Mouse (Mus musculus): ENCODE results near the gene Akt3. TPM values are rescaled to one million over a fixed set of nuclear protein-coding genes. Genes with fewer than 3 reads are reported as not detected.

Gene Akt3
- total RNA-seq, 1 experiment from 2014 or later = 76.6 TPM

DNA sequence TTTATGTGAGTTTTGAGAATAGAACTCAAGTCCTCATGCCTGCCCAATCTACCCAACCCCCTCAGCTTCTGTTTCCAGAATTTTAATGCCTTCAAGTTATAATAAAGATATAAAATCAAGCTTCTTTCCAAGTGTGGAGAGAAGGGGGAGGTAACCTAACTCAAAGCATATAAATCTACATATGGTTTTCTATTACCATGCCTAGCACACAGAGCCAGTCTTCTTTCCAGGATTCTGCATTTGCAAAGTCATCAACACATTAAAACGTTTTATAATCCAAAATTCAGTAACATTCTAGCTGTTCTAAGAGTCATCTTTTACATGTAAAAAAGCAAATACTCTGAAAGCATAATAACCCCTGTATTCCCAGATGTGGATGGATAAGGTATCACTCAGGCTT is 63.7 kb downstream of the Akt3 start:
- no peak for ATAC-seq (replicated peaks; ENCODE audit: insufficient number of reproducible peaks, low FRiP score, low TSS enrichment, poor library complexity, severe bottlenecking)

- no peak for ATAC-seq (replicated peaks; ENCODE audit: insufficient number of reproducible peaks, low FRiP score, low TSS enrichment, poor library complexity, severe bottlenecking)
These were observed 66.4 kb downstream of the Akt3 start for GRCm38 (mm10) chr1:177191623-177192022.

- no peak for ATAC-seq (replicated peaks; ENCODE audit: insufficient number of reproducible peaks, low FRiP score, low TSS enrichment, poor library complexity, severe bottlenecking)
These were observed 67.6 kb downstream of the Akt3 start for GRCm38 (mm10) chr1:177190358-177190757.

DNA sequence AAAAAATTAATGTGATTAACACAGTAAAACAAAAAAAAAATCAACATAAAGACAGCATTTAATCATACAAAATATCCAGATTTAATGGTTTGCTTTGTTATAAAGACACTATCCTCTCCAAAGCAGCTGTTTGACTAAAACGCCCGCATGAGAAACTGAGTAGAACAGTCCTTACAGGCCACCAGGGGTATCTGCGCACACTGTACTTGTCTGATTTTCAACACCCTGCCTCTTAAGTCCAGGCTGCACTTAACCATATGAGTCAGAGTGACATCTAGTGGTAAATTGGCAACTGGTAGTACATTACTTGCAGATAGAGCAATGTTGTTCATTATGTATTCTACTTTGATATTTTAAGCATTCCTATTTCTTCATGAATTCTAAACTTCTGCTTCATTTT is 69.3 kb downstream of the Akt3 start:
- ATAC-seq (replicated peaks; ENCODE audit: insufficient number of reproducible peaks, low FRiP score, low TSS enrichment, poor library complexity, severe bottlenecking) = peak; percentile 84; the same call in 1 of the 2 replicates

- no peak for ATAC-seq (replicated peaks; ENCODE audit: insufficient number of reproducible peaks, low FRiP score, low TSS enrichment, poor library complexity, severe bottlenecking)
These were observed 71.3 kb downstream of the Akt3 start for GRCm38 (mm10) chr1:177186751-177187150.

GRCm38 (mm10) chr1:177179635-177180034 is 78.4 kb downstream of the Akt3 start:
- ATAC-seq (replicated peaks; ENCODE audit: insufficient number of reproducible peaks, low FRiP score, low TSS enrichment, poor library complexity, severe bottlenecking) = no peak

DNA sequence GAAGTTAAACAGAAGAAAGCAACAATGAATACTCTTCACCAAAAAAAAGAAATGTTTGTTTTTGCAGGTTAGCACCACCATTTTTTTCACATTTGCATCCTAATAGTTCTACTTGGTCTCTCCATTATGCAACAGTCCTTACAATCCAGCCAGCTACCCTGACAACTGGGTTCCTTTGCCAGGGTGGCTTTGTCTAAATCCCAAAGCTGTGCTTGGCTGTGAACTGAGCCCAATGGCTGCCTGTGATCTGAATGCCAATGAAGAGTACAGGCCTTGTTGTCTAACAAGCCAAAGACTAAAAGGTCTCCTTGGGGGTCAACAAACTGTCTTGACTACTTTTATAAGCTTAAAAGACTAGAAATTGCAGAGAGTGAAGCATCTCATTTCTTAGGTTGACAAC is 82.6 kb downstream of the Akt3 start:
- ATAC-seq (replicated peaks; ENCODE audit: insufficient number of reproducible peaks, low FRiP score, low TSS enrichment, poor library complexity, severe bottlenecking) = no peak

- ATAC-seq (replicated peaks; ENCODE audit: insufficient number of reproducible peaks, low FRiP score, low TSS enrichment, poor library complexity, severe bottlenecking) = no peak
These were observed 86.7 kb downstream of the Akt3 start for GRCm38 (mm10) chr1:177171300-177171699.

DNA sequence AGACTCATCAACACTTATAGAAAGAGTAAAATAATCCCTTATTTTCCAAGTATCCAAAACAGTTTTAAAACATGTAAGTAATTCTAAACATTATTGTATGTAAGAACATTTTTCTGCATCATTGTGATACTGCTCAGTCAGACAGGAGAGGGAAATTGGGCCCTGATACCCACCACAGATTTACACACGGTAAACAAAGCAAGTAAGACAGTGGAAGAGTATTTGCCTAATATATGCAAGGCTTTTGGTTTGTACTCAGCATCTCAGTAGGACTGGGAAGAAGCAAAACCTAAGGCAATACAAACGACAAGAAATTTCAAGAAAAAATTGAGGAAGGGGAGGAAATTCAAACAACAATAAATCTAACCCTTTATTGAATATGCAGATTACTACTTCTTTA is 92.2 kb downstream of the Akt3 start:
- ATAC-seq (replicated peaks; ENCODE audit: insufficient number of reproducible peaks, low FRiP score, low TSS enrichment, poor library complexity, severe bottlenecking) = no peak

- ATAC-seq (replicated peaks; ENCODE audit: insufficient number of reproducible peaks, low FRiP score, low TSS enrichment, poor library complexity, severe bottlenecking) = no peak
These were observed 92.7 kb downstream of the Akt3 start for GRCm38 (mm10) chr1:177165336-177165735.

GRCm38 (mm10) chr1:177150344-177151021 is 107.5 kb downstream of the Akt3 start:
- ATAC-seq (replicated peaks; ENCODE audit: insufficient number of reproducible peaks, low FRiP score, low TSS enrichment, poor library complexity, severe bottlenecking) = no peak

DNA sequence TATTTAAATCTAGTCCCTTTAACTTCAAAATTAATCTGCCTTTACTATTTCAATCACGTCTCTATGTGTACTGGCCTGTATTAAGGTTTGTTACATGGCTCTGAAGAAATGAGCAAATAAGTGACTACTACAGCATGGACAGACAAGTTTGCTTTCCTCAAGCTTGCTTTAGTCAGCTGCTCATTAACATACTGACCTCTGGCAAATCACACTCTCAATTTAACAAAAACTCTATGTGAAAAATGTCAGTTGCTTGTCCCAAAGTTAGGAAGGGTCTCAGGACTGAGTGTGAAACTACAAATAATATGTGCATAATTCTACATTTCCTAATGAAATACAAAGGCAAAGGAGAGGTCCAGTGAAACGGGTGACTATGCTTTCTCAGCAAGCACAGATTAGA is 109.3 kb downstream of the Akt3 start:
- no peak for ATAC-seq (replicated peaks; ENCODE audit: insufficient number of reproducible peaks, low FRiP score, low TSS enrichment, poor library complexity, severe bottlenecking)

DNA sequence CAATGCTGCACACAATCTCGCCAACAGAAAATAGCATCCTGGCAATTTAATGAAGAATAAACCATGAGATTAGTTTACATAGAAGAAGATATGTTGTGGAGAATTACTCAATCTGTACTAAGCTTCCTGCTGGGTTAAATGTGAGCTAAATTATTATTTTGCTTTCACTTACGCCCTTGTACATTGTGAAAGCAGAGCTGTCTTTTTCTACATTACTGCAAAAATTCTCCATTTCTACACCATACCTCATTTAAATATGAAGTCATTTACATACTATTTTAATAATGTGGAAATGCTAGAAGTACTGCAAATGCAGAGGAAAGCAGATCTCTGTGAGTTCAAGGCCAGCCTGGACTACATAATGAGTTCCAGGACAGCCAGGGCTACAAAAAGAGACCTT is 116.5 kb downstream of the Akt3 start:
- ATAC-seq (replicated peaks; ENCODE audit: insufficient number of reproducible peaks, low FRiP score, low TSS enrichment, poor library complexity, severe bottlenecking) = 0 out of 2 replicates have a peak, but pooled peaks have one; percentile 47

- no peak for ATAC-seq (replicated peaks; ENCODE audit: insufficient number of reproducible peaks, low FRiP score, low TSS enrichment, poor library complexity, severe bottlenecking)
These were observed 118.4 kb downstream of the Akt3 start for GRCm38 (mm10) chr1:177139652-177140051.

DNA sequence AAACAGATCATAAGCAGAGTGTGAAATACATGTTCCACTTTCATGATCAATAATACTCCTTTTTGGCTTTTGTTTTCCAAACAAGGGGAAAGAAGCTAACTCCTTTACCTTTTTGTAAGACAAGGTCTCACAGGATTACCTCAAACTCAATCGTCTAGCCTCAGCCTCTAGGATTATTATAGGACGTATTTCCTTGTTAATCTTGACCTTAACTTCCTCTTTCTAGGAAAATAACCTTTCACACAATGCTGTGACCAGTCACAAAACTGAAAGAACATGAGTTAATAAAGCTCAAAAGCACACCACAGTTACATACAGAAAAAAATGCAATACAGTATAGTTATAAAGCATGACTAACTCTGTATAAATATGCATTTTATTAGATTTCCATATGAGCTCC is 126.5 kb downstream of the Akt3 start:
- no peak for ATAC-seq (replicated peaks; ENCODE audit: insufficient number of reproducible peaks, low FRiP score, low TSS enrichment, poor library complexity, severe bottlenecking)

DNA sequence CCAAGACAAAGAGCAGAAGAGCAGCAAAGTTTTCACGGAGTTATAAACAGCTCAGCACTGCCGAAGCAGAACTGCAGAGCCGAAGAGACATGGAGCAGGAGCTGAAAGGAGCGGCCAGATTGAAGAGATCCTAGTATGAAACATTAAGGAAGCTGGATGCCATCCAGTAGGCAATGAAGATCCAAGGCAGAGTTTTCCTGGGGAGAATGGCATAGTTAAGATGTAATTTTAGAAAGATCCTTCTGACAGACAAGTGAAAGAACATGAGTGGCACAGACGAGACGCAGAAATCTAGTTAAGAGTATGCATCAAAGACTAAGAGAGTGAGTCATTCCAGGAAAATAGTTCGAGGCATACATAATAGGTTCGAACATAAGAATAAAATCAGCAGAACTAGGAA is 131.3 kb downstream of the Akt3 start:
- no peak for ATAC-seq (replicated peaks; ENCODE audit: insufficient number of reproducible peaks, low FRiP score, low TSS enrichment, poor library complexity, severe bottlenecking)

DNA sequence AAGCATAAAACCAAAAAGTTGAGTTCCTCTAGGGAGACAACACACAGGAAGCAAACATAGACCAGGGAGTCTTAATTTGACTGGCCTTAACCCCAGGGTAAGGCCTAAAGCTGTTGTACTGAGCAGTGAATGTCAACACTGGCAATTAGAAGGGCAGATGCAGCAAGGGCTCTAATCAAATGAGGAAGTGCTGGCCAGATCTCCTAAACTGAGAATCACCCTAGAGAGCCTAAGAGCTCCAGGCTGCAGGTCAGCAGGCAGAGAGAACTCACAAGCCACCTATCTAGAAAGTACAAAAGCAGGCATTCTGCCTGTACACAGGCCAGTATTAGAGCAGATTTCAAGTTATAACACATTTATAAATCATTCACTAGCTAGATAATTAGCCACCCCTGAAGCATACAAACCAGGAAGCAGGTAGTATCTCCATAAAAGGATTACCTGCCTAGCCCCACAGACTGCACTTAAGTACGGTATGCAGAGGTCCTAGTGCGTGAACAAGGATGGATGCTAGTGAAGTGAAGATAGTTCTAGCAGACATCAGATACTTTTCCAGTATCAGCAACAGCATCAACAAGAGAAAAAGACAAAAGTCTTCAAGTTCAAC is 147.2 kb downstream of the Akt3 start:
- peak; percentile 50; the same call in 1 of the 2 replicates for ATAC-seq (replicated peaks; ENCODE audit: insufficient number of reproducible peaks, low FRiP score, low TSS enrichment, poor library complexity, severe bottlenecking)

- no peak for ATAC-seq (replicated peaks; ENCODE audit: insufficient number of reproducible peaks, low FRiP score, low TSS enrichment, poor library complexity, severe bottlenecking)
These were observed 167.5 kb downstream of the Akt3 start for GRCm38 (mm10) chr1:177090465-177090864.

DNA sequence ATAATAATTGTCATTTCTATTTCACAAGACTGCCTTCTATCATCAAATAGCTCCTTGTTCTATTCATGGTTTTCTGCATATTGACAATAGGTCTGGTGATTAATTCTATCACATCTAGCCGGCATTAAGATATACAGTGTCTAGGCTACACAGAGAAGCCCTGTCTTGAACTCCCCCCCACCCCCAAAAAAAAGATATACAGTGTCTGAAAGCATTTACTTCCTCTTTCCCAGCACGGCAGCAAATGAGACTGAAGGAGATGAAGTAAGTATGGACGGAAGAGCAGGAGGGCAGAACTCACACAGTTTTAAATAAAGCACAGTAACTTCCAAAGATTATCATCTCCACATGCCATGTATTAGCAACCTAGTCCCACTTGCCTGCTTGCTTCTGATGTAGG is 168.5 kb downstream of the Akt3 start:
- no peak for ATAC-seq (replicated peaks; ENCODE audit: insufficient number of reproducible peaks, low FRiP score, low TSS enrichment, poor library complexity, severe bottlenecking)

DNA sequence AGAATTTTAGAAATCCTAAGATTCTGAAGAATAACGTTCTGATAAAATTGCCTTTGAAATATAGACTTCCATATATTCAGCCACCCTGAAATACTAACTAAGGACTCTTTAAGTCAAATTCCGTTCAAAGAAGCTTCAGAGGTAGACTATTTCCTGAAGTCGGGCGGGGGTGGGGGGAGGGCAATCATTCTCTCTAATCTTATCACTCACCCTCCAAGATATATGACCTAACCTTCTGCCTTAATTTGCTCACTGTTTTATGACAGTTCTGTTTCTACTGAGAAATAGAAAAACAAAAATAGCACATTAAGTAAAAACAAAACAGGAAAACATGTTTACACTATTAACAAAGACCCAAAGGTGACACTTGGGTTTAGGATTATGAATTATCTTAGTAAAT is 169.0 kb downstream of the Akt3 start:
- ATAC-seq (replicated peaks; ENCODE audit: insufficient number of reproducible peaks, low FRiP score, low TSS enrichment, poor library complexity, severe bottlenecking) = no peak

All from monocyte, adult 5-6 weeks (primary cell).